Mouse (Mus musculus) adrenal gland, postnatal 25 days (tissue): ENCODE data around the gene Ugt1a1. TPM values are rescaled to one million over a fixed set of nuclear protein-coding genes. Genes with fewer than 3 reads are reported as not detected.

Experiments used
- DNase-seq: peaks from one replicate; pipeline ENCODE4 v3.0.0; 2021; ENCODE audit warnings: mixed read lengths
- total RNA-seq: library from RNA; stranded (reverse); gene quantifications from 2 replicates; pipeline ENCODE4 v1.2.3, GENCODE M21; 2021

Gene Ugt1a1
- total RNA-seq, 1 experiment from 2014 or later = 28.3 TPM

GRCm38 (mm10) chr1:88234646-88235045 is 22.9 kb downstream of the Ugt1a1 start:
- no peak for DNase-seq

DNA sequence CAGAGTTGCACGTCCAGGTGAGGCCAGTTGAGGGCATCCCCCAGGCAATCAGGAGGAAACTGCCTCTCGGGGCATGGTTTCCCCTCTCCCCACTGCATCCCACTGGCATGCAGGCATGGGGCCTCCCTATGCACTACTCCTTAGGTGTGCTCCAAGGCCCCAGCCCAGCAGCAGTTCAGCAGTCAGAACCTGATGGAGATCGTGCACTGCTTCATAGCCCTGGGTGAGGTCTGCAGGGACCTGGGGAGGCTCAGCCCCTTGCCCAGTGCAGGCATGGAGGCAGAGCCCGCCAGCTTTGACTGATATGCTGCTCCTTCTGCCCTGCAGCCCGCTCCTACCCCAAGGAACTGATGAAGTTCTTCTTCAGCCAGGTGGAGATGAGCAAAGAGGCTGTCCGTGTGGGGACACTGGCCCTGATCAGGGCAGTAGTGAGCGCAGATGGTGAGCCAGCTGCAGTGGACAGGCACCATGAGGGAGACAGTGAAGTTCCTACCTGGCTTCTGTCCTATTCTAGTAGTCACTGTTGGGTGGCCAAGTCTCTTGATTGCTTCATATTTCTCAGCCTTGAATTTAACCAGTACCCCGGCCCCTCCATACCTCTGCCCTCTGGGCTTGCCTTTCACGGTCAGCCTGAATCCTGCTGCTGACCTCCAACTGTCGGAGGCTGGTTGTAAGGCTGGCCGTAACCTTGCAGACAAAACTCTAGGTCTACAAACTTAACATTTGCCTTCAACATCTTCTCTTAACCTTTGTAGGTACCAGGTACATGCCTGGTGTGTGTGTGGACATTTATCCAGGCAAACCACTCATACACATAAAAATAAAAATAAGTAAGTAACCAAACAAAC is 23.5 kb downstream of the Ugt1a1 start:
- no peak for DNase-seq

GRCm38 (mm10) chr1:88235894-88236415 is 24.2 kb downstream of the Ugt1a1 start:
- DNase-seq = no peak

DNA sequence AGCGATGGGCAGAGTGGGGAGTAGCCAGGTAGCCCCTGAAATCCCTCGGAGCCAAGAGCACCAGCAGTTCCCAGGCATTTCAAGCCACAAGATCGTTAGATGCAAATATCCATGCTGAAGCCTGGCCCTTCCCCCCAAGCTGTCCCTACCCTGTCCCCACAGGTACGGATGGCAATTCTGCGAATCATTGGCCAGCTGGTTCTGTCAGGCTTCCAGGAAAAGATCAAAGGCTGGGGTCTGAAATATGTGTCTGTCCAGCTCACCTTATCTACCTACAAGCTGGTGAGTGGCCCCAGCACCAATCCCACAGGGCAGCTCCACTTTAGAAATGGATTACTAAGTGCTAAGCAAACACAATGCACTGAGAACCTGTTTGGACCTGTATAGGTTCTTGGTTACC is 25.6 kb downstream of the Ugt1a1 start:
- no peak for DNase-seq

- no peak for DNase-seq
These were observed 27.0 kb downstream of the Ugt1a1 start for GRCm38 (mm10) chr1:88238771-88239170.

DNA sequence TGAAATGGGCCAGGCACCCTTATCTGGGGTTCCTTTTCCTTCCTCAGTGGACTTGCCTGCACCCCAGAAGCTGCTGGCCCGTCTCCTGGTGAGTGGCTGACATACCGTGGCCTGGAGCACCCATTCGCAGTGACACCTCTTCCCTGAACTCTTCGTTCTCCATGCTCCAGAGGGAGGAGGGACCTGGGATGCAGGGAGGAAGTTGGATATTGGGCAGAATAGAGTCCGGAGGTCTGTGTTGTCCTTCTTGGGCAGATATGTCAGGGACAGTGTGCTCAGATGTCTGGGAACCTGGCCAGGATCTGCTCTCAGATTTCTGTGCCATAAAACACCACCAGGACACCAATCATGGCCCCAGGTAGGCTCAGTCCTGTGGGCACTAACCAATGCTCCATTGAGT is 28.3 kb downstream of the Ugt1a1 start:
- no peak for DNase-seq

DNA sequence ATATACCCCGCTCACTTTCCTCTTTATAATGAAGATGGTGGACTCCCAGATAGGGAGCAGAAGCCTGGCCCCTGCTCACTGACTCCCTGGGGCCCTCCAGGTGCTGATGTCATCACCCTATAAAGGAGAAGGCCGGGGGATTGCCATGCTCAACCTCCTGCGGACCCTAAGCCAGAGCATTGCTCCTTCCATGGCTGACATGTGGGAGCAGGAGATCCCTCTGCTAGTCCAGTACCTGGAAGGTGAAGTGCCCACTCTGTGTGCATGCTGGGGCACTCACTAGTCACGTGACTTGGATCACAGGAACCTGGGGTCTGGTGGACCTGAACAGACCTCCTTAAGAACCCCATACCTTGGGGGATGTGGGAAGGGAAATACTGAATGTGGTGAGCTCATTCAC is 28.8 kb downstream of the Ugt1a1 start:
- no peak for DNase-seq

DNA sequence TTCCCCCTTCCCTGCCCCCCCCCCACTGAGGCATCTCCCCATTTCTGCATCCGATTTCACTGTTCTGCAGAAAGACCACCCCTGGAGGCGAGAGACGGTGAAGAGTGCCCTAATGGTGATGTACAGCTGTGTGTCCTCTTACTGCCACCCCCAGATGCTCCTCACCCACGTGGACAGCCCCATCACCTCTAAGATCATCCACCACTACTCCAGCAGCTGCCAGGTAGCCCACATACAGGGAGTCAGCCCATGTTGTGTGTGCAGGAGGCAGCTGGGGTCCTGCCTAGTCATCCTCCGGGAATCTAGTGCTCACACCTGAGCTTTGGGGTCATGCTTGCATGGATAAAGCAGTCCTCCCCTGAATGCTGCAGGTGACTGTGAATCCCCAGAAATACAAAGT is 32.1 kb downstream of the Ugt1a1 start:
- no peak for DNase-seq

DNA sequence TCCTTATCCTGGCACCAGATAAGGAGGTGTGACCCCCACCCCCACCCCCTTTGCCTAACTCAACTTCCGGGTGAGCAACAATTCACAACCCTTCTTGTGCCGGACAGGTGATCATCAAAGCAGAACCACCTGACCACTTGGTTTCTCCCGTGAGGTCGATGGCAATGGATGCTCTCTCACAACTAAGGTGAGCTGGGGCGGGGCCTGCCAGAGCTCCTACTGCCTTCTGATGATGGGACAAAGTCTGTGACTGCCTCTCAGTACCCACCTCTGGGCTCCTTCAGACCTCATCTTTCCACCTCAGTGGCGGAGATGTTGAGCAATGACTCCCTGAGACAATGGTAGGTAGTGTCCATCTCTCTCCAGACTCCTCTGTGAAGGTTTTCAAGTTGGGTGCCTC is 34.1 kb downstream of the Ugt1a1 start:
- DNase-seq = no peak

DNA sequence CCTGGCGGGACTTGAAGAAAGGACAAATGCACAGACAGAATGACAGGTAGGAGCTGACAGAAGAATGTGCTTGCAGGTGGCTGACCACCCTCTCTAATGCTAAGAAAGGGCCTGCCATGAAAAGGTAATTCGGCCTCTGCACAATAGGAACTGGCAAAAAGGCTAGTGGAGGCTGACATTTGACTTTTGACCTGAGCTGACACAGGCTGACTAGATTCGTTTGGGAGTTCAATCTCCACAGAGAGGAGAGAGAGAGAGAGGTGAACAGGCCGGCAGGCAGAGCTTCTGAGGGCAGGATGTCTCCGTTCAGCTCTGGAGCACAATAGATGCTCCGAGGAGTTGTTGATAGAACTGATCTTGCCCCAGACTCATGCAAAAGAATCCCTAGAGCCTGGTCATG is 34.6 kb downstream of the Ugt1a1 start:
- DNase-seq = no peak

DNA sequence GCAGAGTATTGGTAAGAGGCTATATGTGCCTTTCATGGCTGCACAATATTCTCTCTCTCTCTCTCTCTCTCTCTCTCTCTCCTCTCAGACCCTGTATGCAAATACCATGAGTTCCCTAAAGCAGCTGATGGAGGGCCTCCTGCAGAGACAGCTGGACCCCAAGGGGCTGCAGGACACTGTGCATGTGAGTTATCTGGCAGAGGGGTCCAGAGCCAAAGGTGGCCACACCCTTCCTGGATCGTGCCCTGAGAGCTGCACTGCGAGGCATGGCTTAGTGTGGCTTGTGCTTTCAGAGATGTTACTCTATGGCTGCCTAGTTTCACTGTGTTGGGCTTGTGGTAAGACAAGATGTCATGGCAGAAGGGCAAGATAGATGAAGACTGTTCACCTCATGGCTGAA is 35.9 kb downstream of the Ugt1a1 start:
- DNase-seq = no peak

DNA sequence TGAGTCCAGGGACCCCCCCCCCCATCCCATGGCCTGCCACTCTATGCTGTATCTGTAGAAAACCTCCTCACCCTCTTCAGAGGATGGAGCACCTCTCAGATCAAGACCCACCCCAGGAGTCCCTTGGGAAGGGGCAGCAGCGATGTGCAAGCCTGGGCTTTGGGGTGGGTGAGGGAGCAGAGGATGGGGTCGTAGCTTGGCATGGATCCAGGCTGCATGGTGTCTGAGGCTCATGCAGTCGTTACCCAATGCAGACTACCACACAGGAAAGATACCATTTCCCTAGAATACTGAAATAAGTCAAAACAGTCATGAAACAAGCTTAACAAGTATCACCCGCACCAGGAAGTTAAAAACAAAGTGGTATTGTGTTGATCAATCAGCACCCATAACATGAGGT is 36.9 kb downstream of the Ugt1a1 start:
- DNase-seq = no peak

DNA sequence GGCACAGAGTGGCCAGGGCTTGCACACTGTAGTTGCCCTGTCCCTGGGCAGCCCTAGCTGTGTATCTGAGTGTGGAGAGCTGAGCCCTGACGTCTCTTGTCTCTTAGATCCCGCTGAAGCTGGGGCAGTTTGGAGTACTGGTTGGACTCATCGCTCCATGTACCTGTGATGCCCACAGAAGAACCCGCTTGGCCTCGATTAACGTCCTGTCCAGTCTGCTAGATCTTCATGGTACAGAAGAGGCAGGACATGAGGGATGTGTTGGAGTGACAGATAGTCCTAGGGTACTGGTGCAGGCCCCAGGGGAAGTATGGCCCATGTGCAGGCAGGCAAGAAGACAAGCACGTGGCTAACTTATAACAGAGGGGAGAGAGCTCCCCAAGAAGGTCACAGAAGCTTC is 37.8 kb downstream of the Ugt1a1 start:
- no peak for DNase-seq

DNA sequence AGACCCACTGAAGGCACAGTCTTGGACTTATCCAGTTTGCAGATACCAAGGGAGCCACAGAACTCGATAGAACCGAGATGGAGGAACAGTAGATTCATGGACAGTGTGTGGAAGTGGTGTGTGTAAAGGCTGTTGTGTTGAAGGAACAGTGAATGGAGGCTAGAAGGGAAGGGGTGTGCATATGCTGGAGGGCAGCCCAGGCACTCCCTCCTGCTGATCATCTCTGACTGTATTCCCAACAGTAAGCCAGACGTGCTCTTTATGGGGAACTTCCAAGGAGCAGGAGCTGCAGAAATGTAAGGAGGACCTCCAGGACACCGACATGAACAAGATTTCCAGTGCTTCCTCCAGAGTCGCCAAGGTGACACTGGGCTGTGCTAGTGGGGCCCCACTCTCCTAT is 38.3 kb downstream of the Ugt1a1 start:
- DNase-seq = no peak

DNA sequence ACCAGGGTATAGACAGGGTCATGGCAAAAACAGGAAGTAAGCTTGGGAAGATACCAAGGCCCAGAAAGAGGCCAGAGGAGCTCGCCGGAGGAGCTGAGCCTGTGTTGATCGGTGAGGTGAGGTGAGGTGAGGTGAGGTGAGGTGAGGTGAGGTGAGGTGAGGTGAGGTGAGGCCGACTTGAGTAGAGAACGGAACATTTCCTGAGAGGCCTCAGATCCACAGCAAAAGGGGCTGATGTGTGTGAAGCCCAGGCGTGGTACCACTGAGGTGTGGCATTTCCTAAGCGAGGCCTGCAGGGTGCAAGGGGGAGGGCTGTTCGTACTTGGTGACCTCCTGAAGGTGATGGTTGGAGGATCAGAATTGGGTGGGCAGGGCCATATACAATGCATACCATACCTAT is 41.3 kb downstream of the Ugt1a1 start:
- DNase-seq = no peak

DNA sequence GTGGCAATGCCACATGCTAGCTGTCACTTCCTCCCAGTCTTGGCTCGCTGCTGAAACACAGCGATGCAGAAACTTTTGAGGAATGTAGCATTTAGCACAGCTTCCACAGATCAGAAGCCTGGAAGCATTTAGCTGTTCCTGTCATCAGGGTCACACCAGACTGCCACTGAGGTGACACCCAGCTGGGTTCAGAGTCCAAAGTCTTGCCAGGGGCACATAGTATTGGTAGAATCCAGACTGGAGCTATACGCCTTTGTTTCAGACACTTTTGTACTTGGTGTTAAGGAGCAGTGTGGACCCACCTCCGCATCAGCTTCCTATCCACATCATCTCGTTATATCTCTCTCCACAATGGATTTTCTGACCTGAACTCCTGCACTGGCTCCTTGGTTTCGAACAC is 41.8 kb downstream of the Ugt1a1 start:
- no peak for DNase-seq

- no peak for DNase-seq
These were observed 43.2 kb downstream of the Ugt1a1 start for GRCm38 (mm10) chr1:88254793-88255465.

DNA sequence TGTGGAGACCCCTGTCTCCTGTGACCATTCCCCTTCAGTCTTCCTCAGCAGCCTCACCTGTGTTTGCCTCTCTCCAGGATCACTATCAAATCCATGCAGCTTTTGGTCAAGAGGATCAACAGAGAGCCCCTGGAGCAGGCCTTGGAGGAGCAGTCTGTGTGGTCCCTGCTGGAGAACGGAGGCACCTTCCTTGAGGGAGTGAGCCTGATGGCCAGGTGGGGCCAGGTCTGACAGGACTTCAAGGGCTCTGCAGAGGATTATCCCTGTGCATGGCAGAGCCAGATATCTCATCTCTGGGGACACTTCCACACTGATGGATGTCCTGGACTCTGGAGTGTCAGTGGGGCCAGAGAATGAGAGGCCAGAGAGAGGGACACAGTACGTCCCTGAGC is 43.7 kb downstream of the Ugt1a1 start:
- DNase-seq = no peak

DNA sequence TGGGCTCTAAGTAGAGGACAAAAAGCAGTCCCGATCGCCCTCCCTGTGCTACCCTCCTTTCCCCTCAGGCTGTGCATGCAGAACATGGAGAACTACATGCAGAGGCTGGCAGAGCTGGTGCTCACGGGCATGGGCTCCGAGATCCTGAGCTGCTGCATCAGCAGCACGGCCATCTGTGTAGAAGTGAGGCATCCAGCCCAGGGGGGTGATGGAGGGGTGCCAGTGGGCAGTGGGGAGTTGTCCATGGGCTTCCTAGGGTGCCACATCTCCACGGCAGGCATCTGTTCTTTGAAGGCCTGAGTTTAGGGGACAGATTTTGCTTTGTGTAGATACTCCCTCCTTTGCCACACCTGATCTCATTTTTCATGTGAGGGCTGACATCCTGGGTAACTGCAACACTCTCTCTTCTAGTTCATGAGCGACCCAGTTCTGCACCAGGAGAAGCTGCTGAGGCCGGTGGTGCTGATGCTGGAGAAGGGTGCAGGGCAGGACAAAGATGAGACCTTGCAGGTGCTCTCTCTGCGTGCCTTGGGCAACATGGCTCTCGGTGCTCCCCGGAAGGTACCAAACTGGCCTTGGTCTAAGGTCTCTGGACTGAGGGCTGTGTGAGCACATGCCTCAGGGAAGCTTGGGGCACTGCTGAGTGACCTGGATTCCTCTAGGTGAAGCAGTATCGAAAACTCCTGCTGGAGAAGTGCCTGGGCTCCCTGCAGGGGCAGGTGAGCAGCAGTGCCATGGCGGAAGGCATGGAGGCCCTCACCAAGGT is 44.4 kb downstream of the Ugt1a1 start:
- no peak for DNase-seq

DNA sequence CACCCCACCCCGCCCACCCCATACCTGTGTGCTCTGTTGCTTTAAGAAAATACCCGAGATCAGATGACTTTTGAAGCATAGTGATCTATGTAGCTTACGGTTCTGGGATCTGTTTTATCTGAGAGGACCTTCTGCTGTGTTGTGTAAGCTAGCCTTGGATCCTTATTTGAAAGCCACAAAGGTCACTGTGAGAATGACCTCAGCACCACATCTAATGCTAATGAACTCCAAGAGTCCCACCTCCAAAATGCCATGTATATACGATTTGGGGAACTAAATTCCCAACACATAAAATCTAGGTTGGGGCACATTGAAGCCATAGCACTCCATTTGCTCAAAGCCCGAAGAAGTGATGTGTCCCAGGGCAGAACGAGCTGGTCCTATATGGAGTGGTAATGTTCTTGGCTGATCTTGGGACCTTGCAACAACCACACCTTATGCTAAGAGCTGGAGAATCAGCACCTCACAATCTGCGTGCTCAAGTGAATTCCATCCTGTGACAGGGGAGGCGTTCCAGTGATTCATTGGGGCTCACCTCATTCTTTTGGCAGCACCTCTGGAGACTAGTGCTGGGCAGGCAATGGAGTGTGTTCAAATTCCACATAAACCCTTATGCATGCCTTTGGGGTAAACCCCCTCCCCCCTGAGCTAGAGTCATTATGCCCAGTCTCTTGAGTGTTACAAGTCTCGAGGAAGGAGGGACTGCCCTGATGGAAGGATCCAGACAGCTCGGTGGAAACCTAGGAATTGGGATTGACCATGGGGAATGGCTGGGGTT is 45.3 kb downstream of the Ugt1a1 start:
- no peak for DNase-seq

GRCm38 (mm10) chr1:88257681-88258080 is 45.9 kb downstream of the Ugt1a1 start:
- DNase-seq = no peak

DNA sequence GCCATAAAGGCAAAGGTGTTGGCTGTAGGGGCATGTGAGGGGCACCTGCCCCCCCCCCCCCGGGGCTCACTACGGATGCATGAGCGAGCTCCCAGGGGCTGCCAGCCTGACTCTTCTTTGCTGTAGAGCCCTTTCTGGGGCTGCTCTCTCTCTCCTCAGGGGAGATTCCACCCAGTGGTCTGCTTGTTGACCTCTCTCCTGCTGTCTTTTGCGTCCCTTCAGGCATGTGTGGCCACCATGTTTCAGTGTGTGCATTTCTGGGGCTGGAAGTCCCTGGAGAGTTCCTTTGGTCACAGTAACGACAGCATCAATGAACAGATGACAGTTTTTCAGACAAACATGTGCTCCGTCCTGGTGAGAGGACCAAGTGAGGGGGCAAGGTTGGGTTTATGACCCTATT is 46.6 kb downstream of the Ugt1a1 start:
- DNase-seq = no peak
